7 mouse cellular contexts compared by ENCODE assay signal in genomic region chr2:91930761-91931291, GRCm38 (mm10). TPM values are rescaled to one million over a fixed set of nuclear protein-coding genes. Genes with fewer than 3 reads are reported as not detected.
DNase-seq lines count a peak whose midpoint lies in the region; ATAC-seq lines count a peak whose summit lies in the region.

No protein-coding gene starts in this region.

- H3K27ac ChIP-seq in forebrain, embryonic 10.5 days = peak overlapping the region; percentile 100
- H3K27ac ChIP-seq in kidney, embryonic 16.5 days (ENCODE audit: low read length) = peak overlapping the region; percentile 89
- H3K27ac ChIP-seq in neural tube, embryonic 12.5 days = peak overlapping the region; percentile 90

- H3K36me3 ChIP-seq in forebrain, embryonic 10.5 days (replicated peaks) = peaks cover 55% of the 10 kb centered on the region
- peaks cover 6% of the 10 kb centered on the region; the same call in 1 of the 2 replicates for H3K36me3 ChIP-seq in kidney, embryonic 16.5 days (ENCODE audit: insufficient read depth, low read length)
- H3K36me3 ChIP-seq in neural tube, embryonic 12.5 days = peaks cover 13% of the 10 kb centered on the region

- under 1% methylated on average over 23 of the region's 23 CpGs for WGBS in forebrain, embryonic 10.5 days
- 7% methylated on average over 23 of the region's 23 CpGs for WGBS in kidney, embryonic 16.5 days
- WGBS in neural tube, embryonic 12.5 days = under 1% methylated on average over 23 of the region's 23 CpGs

- intact Hi-C loops in left cerebral cortex, postnatal 36 days (cut with DNase I) = no loop called here

- peak overlapping the region; percentile 77 for H3K4me2 ChIP-seq in kidney, embryonic 16.5 days (replicated peaks; ENCODE audit: low read depth, low read length)
- H3K4me2 ChIP-seq in neural tube, embryonic 12.5 days (replicated peaks) = peak overlapping the region; percentile 79

- no peaks in the 10 kb centered on the region for H3K9me3 ChIP-seq in forebrain, embryonic 10.5 days
- no peaks in the 10 kb centered on the region for H3K9me3 ChIP-seq in kidney, embryonic 16.5 days (ENCODE audit: low read length)
- no peaks in the 10 kb centered on the region for H3K9me3 ChIP-seq in neural tube, embryonic 12.5 days

- H3K27me3 ChIP-seq in forebrain, embryonic 10.5 days (ENCODE audit: poor library complexity, severe bottlenecking) = peaks cover 15% of the 10 kb centered on the region
- no peaks in the 10 kb centered on the region for H3K27me3 ChIP-seq in kidney, embryonic 16.5 days (ENCODE audit: insufficient read depth, low read length)
- H3K27me3 ChIP-seq in neural tube, embryonic 12.5 days (replicated peaks) = no peaks in the 10 kb centered on the region

- H3K9ac ChIP-seq in kidney, embryonic 16.5 days (replicated peaks; ENCODE audit: low read length) = peak overlapping the region; percentile 89
- peak overlapping the region; percentile 87 for H3K9ac ChIP-seq in neural tube, embryonic 12.5 days

- H3K4me3 ChIP-seq in forebrain, embryonic 10.5 days = peak overlapping the region; percentile 83
- H3K4me3 ChIP-seq in kidney, embryonic 16.5 days (ENCODE audit: low read length) = peak overlapping the region; percentile 82
- peak overlapping the region; percentile 82 for H3K4me3 ChIP-seq in neural tube, embryonic 12.5 days

- DNase-seq in right cerebral cortex, postnatal 10 days (ENCODE audit: low spot score in 2 of 2) = peak; percentile 36 to 50
- no peak for DNase-seq in right cerebral cortex, postnatal 36 days (ENCODE audit: low spot score in 2 of 2)
- DNase-seq in forebrain, embryonic 10.5 days (ENCODE audit: extremely low spot score, low spot score) = peak; percentile 62
- no peak for DNase-seq in spleen, postnatal 36 days (ENCODE audit: low spot score in 2 of 2)
- no peak for DNase-seq in left cerebral cortex, postnatal 36 days (ENCODE audit: low spot score in 2 of 2)

- peaks cover 82% of the 10 kb centered on the region for H3K4me1 ChIP-seq in forebrain, embryonic 10.5 days
- H3K4me1 ChIP-seq in kidney, embryonic 16.5 days (ENCODE audit: insufficient read depth, low read length) = peaks cover 40% of the 10 kb centered on the region
- peaks cover 53% of the 10 kb centered on the region for H3K4me1 ChIP-seq in neural tube, embryonic 12.5 days

- ATAC-seq in kidney, embryonic 16.5 days (ENCODE audit: low FRiP score, low TSS enrichment) = no peak
- no peak for ATAC-seq in neural tube, embryonic 12.5 days (ENCODE audit: low FRiP score, low read depth)

RNA-seq across cellular contexts. Expression of gene Mdk, which starts 1.3 kb away (rescaled TPM):
- 1,773 and 1,865 TPM in 2 replicates for polyA plus RNA-seq in forebrain, embryonic 10.5 days (2016; fragmentation: Nextera tagmentation; extraction: Ambion mirVana)
- polyA plus RNA-seq in kidney, embryonic 16.5 days (2015; fragmentation: Nextera tagmentation; extraction: Ambion mirVana) = 1,159 and 1,184 TPM in 2 replicates
- polyA plus RNA-seq in neural tube, embryonic 12.5 days (2016; fragmentation: Nextera tagmentation; extraction: Ambion mirVana) = 774 and 775 TPM in 2 replicates
- total RNA-seq in left cerebral cortex, postnatal 36 days (2021) = 10 to 100 TPM; 15.6 to 23.5 TPM

RNA-seq across cellular contexts. Expression of gene Chrm4, which starts 3.8 kb away (rescaled TPM):
- polyA plus RNA-seq in forebrain, embryonic 10.5 days (2016; fragmentation: Nextera tagmentation; extraction: Ambion mirVana) = 0.12 and 0.77 TPM in 2 replicates
- 0.11 and 0.19 TPM in 2 replicates for polyA plus RNA-seq in kidney, embryonic 16.5 days (2015; fragmentation: Nextera tagmentation; extraction: Ambion mirVana)
- polyA plus RNA-seq in neural tube, embryonic 12.5 days (2016; fragmentation: Nextera tagmentation; extraction: Ambion mirVana) = 0.50 and 0.96 TPM in 2 replicates
- 10 to 100 TPM; 44.0 to 51.3 TPM for total RNA-seq in left cerebral cortex, postnatal 36 days (2021)

RNA-seq across cellular contexts. Expression of gene Gm9821, which starts 14.7 kb away (rescaled TPM):
- polyA plus RNA-seq in forebrain, embryonic 10.5 days (2016; fragmentation: Nextera tagmentation; extraction: Ambion mirVana) = 0.44 and 0.52 TPM in 2 replicates
- 0.27 and 0.71 TPM in 2 replicates for polyA plus RNA-seq in kidney, embryonic 16.5 days (2015; fragmentation: Nextera tagmentation; extraction: Ambion mirVana)
- polyA plus RNA-seq in neural tube, embryonic 12.5 days (2016; fragmentation: Nextera tagmentation; extraction: Ambion mirVana) = 0.29 and 0.32 TPM in 2 replicates
- total RNA-seq in left cerebral cortex, postnatal 36 days (2021) = not detected

RNA-seq across cellular contexts. Expression of gene Dgkz, which starts 44.8 kb away (rescaled TPM):
- 35.1 and 39.1 TPM in 2 replicates for polyA plus RNA-seq in forebrain, embryonic 10.5 days (2016; fragmentation: Nextera tagmentation; extraction: Ambion mirVana)
- polyA plus RNA-seq in kidney, embryonic 16.5 days (2015; fragmentation: Nextera tagmentation; extraction: Ambion mirVana) = 52.0 and 52.1 TPM in 2 replicates
- 36.0 and 41.6 TPM in 2 replicates for polyA plus RNA-seq in neural tube, embryonic 12.5 days (2016; fragmentation: Nextera tagmentation; extraction: Ambion mirVana)
- total RNA-seq in left cerebral cortex, postnatal 36 days (2021) = 100 to 1,000 TPM; 503 to 538 TPM

Comparison
In these comparisons a context has a peak if more than half of its experiments do, and no peak if none do; other contexts are left out.
1. DNase-seq: peak in right cerebral cortex, postnatal 10 days (2 of 2) and forebrain, embryonic 10.5 days (single experiment); none in right cerebral cortex, postnatal 36 days (0 of 2), spleen, postnatal 36 days (0 of 2) and left cerebral cortex, postnatal 36 days (0 of 2).
2. Peak in every context shown above with its lines, with median percentiles within 50 percentile points of each other: H3K27ac ChIP-seq and H3K4me3 ChIP-seq.